Mouse (Mus musculus) left cerebral cortex, adult 2 months (tissue): ENCODE measurements around the gene Bcl11b. TPM values are rescaled to one million over a fixed set of nuclear protein-coding genes. Genes with fewer than 3 reads are reported as not detected.

Experiments used
- DNase-seq, 2 experiments: peaks; one replicate each; pipeline ENCODE4 v3.0.0; 2021 to 2022; ENCODE audit warnings: low spot score in 2 of 2, mixed read lengths in 1 of 2; ENCODE audit errors: extremely low spot score in 1 of 2
- H3K27ac ChIP-seq: fragments of 200-600 bp; 2 replicates; pipeline ENCODE4 v1.8.1; 2022
- H3K4me3 ChIP-seq: fragments of 200-600 bp; 2 replicates; pipeline ENCODE4 v1.8.1; 2022
- CTCF ChIP-seq: fragments of 200-600 bp; IDR thresholded peaks from 2 replicates; pipeline ENCODE4 v1.8.1; 2022; ENCODE audit warnings: antibody characterized with exemption, mild to moderate bottlenecking, moderate library complexity
- intact Hi-C: fragments of 180-260 bp; cut with DNase I; formaldehyde crosslinking; loops from one replicate; pipeline ENCODE4 v1.15.1; 2025
- total RNA-seq, 2 experiments: library from RNA; stranded (reverse); gene quantifications; 2 replicates each; pipeline ENCODE4 v1.2.3; 2021

Bcl11b gene
- total RNA-seq, 2 experiments from 2014 or later, result 57.8 to 69.0 TPM

- DNase-seq, result no peak
- intact Hi-C loops, result no loop called here
- no peak overlapping the region for H3K4me3 ChIP-seq
- H3K27ac ChIP-seq, result no peak overlapping the region
- no peak for TF ChIP-seq CTCF
These were observed 127.2 kb downstream of the Bcl11b start for GRCm38 (mm10) chr12:107876237-107876636.

DNA sequence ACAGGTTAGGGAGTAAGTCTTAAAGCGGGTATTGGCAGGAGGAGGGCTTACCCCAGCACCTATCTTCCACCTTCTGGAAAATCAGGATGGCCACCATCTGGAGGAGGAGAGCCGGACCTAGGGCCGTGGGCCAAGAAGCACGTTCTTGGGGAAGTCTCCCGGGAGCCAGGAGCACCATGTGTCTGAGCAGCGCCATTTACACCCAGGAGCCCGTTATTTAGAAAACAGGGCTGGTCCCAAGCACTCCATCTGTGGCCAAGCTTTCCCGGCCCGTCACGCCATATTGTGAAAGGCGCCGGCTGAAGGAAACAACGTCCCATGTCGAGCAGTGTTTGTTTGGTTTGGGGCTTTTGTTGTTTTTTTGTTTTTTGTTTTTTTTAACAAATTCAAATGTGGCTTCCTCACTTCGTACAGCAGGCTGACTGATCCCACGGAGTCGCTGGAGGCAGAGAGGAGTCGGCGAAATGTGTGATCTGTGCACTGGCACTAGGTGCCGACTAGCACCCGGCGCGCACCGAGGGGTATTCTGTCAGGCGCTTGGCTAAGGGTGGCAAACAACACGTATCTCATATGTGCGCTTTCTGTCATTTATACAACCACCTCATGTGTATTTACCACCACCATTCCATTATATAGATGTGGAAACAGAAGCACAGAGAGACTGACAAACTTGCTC lies 128.8 kb downstream of the Bcl11b start:
- Histone ChIP-seq H3K27ac (no peak overlapping the region), H3K4me3 (no peak overlapping the region)
- TF ChIP-seq CTCF, result no peak
- intact Hi-C loops, result no loop called here
- DNase-seq, result no peak

- H3K4me3 ChIP-seq, result no peak overlapping the region
- DNase-seq, result no peak
- intact Hi-C loops, result no loop called here
- H3K27ac ChIP-seq, result no peak overlapping the region
- TF ChIP-seq CTCF, result no peak
These were observed 133.8 kb downstream of the Bcl11b start for GRCm38 (mm10) chr12:107869526-107870050.

- Histone ChIP-seq H3K4me3 (no peak overlapping the region), H3K27ac (no peak overlapping the region)
- no peak for TF ChIP-seq CTCF
- intact Hi-C loops, result no loop called here
- no peak for DNase-seq
These were observed 135.1 kb downstream of the Bcl11b start for GRCm38 (mm10) chr12:107868291-107868690.

Other genes with a start within 250 kb of the Bcl11b start
- 100 to 1,000 TPM; 167 to 185 TPM for gene Setd3, start 175.7 kb upstream of the Bcl11b start, total RNA-seq
- gene Ccnk, start 176.0 kb upstream of the Bcl11b start, total RNA-seq, result 10 to 100 TPM; 30.4 to 33.4 TPM